Mouse (Mus musculus): ENCODE measurements around the gene Pmpcb. TPM values are rescaled to one million over a fixed set of nuclear protein-coding genes. Genes with fewer than 3 reads are reported as not detected.
A peak's percentile ranks its signal among the peaks of the same experiment; 100 is the strongest.

The Pmpcb gene
- total RNA-seq, 2 experiments from 2014 or later: 72.9 to 73.9 TPM

GRCm38 (mm10) chr5:21712127-21712715 is 24.7 kb upstream of the Pmpcb start:
- Histone ChIP-seq H3K4me3 (no peak overlapping the region), H3K27ac (no peak overlapping the region)
- no peak for TF ChIP-seq CTCF (conservative IDR thresholded peaks at IDR 0.05)
- no peak for DNase-seq (ENCODE audit: low spot score in 2 of 2)

- H3K4me3 ChIP-seq: no peak overlapping the region
- no peak for DNase-seq (ENCODE audit: low spot score in 2 of 2)
- no peak overlapping the region for H3K27ac ChIP-seq
- no peak for TF ChIP-seq CTCF (conservative IDR thresholded peaks at IDR 0.05)
Measured at GRCm38 (mm10) chr5:21714447-21714846, 22.5 kb upstream of the Pmpcb start.

DNA sequence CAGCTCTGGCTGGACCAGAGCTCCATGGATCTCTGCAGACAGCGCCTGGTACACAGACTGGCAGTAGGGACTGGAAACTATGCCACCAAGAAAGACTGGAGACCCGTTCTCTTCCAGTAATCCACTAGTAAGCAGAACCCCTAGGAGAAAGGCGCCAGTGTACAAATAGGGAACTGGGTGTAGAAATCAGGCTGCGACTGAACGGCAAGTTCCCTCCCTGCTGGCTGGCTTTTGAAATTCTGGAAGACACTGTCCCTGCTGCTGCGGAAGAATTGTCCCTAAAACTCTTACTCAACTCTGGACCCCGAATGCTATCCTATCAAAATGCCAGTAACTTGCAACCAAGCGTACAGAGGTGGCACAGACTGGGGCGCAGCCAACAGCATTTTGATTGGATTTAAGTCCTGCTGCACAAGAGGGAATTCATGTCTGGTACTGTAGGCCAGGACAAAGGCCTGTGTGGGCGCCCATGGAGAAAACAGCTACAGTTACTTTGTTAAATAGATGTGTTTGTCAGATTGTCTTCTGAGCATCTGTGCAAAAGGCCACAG is 19.7 kb upstream of the Pmpcb start:
- H3K27ac ChIP-seq: peak overlapping the region; percentile 18; the same call in 1 of the 2 replicates
- no peak overlapping the region for H3K4me3 ChIP-seq
- no peak for DNase-seq (ENCODE audit: low spot score in 2 of 2)
- TF ChIP-seq CTCF (conservative IDR thresholded peaks at IDR 0.05): no peak

DNA sequence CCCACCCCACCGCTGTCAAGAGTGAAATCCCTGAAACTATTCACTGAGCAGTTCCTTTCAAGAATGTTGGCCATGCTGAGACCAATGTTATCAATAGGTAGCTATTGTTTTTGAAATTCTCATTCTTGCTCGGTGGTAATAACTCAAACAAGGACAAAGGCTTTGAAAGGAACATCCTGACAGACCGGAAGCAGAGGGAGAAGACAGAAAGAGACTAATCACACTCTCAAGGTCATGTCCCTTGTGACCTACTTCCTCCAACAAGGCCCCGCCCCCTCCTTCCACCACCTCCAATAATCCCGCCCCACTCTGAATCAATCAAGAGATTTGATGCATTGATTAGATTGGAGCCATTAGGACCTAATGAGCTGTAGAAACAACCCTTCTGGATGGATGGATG is 18.4 kb upstream of the Pmpcb start:
- no peak for TF ChIP-seq CTCF (conservative IDR thresholded peaks at IDR 0.05)
- no peak overlapping the region for H3K4me3 ChIP-seq
- DNase-seq (ENCODE audit: low spot score in 2 of 2): no peak
- no peak overlapping the region for H3K27ac ChIP-seq

DNA sequence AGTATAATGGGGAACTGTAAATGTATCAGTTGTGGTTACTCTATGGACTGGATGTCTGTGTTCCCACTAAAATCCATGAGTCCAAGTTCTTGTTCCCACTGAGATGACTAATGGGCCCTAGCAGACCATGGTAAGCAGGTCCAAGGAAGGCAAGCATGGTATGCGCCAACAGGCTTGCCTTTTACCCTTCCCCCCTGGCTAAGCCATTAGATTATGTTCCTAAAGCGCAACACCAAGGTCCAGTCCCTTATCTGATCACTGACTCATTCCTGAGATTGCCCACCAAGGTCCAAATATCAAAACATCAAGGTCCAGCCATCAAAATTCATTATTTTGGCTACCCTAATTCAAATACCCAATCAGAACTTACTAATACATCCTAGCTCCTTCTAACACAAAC is 17.7 kb upstream of the Pmpcb start:
- H3K4me3 ChIP-seq: no peak overlapping the region
- no peak overlapping the region for H3K27ac ChIP-seq
- no peak for DNase-seq (ENCODE audit: low spot score in 2 of 2)
- TF ChIP-seq CTCF (conservative IDR thresholded peaks at IDR 0.05): no peak

DNA sequence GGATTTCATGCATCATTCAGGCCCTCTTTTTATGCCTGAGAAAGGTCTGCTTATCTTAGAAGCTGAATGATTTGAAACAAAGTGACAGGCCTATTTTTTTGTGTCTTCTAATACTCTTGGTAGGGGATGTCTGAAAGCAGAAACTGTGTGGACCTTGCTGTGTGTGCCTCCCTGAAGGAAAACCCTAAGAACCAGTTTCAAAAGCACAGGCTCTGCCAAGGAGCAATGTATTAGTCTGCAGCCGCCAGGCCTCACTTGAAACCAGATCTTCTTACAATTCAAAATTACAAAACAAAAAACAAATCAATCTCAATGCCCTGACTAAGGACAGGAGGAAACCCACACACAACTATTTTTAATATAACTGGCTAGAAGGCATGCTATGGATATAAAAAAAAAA is 12.5 kb upstream of the Pmpcb start:
- no peak for TF ChIP-seq CTCF (conservative IDR thresholded peaks at IDR 0.05)
- no peak for DNase-seq (ENCODE audit: low spot score in 2 of 2)
- H3K27ac ChIP-seq: peak overlapping the region; percentile 36; the same call in 1 of the 2 replicates

GRCm38 (mm10) chr5:21724872-21725271 is 12.1 kb upstream of the Pmpcb start:
- TF ChIP-seq CTCF (conservative IDR thresholded peaks at IDR 0.05): no peak
- DNase-seq (ENCODE audit: low spot score in 2 of 2): no peak
- H3K27ac ChIP-seq: peak overlapping the region; percentile 36; the same call in 1 of the 2 replicates
- H3K4me3 ChIP-seq: no peak overlapping the region

More for the DNA sequence above, 12.5 kb upstream of the Pmpcb start:
- no peak overlapping the region for H3K4me3 ChIP-seq

- no peak for TF ChIP-seq CTCF (conservative IDR thresholded peaks at IDR 0.05)
Measured at GRCm38 (mm10) chr5:21729107-21729506, 7.8 kb upstream of the Pmpcb start.

GRCm38 (mm10) chr5:21732177-21732911 is 4.6 kb upstream of the Pmpcb start:
- DNase-seq (ENCODE audit: low spot score in 2 of 2): no peak
- TF ChIP-seq CTCF (conservative IDR thresholded peaks at IDR 0.05): no peak
- H3K4me3 ChIP-seq: no peak overlapping the region
- peak overlapping the region; percentile 85 for H3K27ac ChIP-seq

More at GRCm38 (mm10) chr5:21729107-21729506, 7.8 kb upstream of the Pmpcb start:
- no peak for DNase-seq (ENCODE audit: low spot score in 2 of 2)
- Histone ChIP-seq H3K4me3 (no peak overlapping the region), H3K27ac (no peak overlapping the region)

DNA sequence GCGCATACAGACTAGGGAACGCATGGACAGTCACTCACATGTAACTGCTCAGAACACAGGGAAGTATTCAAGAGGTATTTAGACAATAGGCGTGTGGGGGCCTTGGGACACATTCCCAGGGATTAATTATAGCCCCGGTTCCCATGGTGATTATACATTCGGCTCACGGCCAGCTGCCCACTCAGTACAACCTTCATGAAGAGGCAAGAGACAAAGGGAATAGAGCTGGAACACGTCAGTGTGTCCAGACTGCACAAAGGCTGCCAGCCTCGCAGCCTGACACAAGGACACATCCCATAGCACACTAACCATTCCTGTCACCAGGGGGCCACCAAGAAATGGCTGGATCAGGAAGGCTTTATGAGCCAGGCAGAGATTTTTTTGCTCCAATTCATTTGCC is 4.0 kb upstream of the Pmpcb start:
- DNase-seq (ENCODE audit: low spot score in 2 of 2): peak; percentile 83 to 84
- Histone ChIP-seq H3K27ac (peak overlapping the region; percentile 85), H3K4me3 (no peak overlapping the region; the same call in 1 of the 2 replicates)
- TF ChIP-seq CTCF (conservative IDR thresholded peaks at IDR 0.05): peak; percentile 73

DNA sequence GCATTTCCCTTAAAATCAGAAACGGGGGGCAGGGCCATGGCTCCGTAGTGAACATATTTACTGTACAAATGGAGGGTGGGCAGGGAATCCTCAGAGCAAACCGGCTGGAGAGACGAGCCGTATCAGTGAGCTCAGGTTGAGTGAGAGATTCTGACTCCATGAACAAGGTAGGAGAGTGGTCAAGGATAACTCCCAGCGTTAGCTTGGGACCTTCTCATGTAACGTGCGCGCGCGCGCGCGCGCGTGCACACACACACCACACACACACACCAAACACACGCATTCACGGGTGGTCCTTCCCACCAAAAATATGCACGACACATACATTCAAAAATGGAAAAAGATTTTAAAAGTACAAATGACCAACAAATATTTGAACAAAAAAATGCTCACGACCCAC is 1.8 kb upstream of the Pmpcb start:
- no peak for TF ChIP-seq CTCF (conservative IDR thresholded peaks at IDR 0.05)
- Histone ChIP-seq H3K4me3 (peak overlapping the region; percentile 23; the same call in 1 of the 2 replicates), H3K27ac (peak overlapping the region; percentile 37; the same call in 1 of the 2 replicates)
- no peak for DNase-seq (ENCODE audit: low spot score in 2 of 2)

DNA sequence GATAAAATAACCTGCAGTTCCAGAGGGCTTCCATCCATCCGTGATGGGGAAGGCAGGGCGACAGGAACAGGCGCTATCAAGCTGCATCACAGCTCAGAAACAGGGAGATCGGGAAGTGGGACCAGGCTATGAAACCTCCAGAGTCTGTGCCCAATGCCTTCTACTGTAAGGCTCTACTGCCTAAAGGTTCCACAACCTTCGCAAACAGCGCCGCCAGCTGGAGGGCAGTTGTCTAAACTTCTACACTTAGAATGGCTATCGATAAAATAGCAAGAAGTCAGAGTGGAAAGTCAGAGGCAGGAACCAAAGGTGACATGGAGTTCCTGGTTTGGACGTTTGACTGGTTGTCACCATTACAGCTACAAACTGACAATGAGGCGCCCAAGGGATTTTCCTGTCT is 1.4 kb upstream of the Pmpcb start:
- TF ChIP-seq CTCF (conservative IDR thresholded peaks at IDR 0.05): peak; percentile 79
- DNase-seq (ENCODE audit: low spot score in 2 of 2): peak; percentile 30 to 69
- Histone ChIP-seq H3K27ac (peak overlapping the region; percentile 37; the same call in 1 of the 2 replicates), H3K4me3 (peak overlapping the region; percentile 23; the same call in 1 of the 2 replicates)

DNA sequence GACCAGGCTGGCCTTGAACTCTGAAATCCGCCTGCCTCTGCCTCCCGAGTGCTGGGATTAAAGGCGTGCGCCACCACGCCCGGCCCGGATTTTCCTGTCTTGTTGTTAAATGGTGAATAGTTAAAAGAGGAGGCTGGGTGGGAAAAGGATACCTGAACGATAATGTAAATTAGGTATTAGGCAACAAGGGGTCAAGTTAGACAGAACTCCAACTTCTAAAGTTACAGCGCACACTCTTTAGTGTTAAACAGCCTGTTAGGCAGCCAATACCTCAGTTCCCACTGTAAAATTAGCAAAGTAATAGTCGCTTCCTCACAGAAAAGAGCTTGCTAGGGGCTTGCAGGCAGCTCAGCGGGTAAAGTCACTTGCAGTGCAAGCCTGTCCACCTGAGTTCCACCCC is 895 bp upstream of the Pmpcb start:
- no peak for TF ChIP-seq CTCF (conservative IDR thresholded peaks at IDR 0.05)
- Histone ChIP-seq H3K27ac (peak overlapping the region; percentile 93; the same call in 1 of the 2 replicates), H3K4me3 (no peak overlapping the region)
- DNase-seq (ENCODE audit: low spot score in 2 of 2): no peak
